Mouse (Mus musculus) 3T3-L1 (cell line): ENCODE results near the gene Tagln.

Source experiments
- DNase-seq: peaks from one replicate; pipeline ENCODE4 v3.0.0-alpha.2; 2015; ENCODE audit warnings: low read depth, low spot score

Gene Tagln

GRCm38 (mm10) chr9:45906355-45907077 lies 29.3 kb downstream of the Tagln start, which contains the start of the genes Pcsk7 and Rnf214:
Gene Pcsk7, plus strand, starts transcription at chr9:45906497.
Gene Rnf214, minus strand, starts transcription at chr9:45906911.
- peak; percentile 83 for DNase-seq

DNA sequence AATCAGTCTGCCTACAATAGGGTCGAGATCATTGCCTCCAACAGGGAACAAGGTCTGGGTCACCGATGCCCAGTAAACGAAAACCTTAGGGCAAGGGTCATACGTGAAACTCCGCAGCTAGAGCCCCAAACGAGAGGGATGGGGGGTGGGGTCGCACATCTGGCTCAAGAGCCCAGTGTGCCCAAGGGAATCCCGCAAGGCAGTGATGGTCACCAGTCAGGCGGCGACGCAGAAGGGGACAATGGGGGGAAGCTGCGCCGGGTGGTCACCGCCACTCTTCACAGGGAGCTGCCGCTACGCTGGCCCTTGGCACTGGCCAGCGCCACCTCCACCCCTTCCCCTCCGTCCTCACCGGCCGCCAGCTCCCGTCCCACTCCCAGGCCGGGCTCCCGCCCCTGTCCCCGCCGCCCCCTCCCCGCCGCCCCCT lies 30.0 kb downstream of the Tagln start:
- no peak for DNase-seq

DNA sequence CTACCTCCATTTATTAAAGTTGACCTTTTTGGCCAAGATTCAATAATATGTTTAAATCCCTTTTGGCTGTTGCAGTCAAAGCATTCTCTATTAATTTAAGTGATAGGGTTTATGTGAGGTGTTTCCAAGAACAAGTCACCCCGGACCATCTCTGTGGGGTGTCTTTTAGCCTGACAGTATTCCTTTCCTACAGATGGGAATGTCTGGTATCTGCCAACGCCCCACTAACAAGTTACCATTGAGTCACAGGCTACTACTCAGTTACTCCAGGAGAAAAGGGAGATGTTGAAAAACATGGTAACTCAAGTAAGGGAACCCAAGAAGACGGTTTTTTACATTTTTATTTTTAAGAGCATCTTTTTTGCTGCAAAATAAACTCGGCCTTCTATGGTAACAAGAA lies 30.7 kb downstream of the Tagln start:
- no peak for DNase-seq

GRCm38 (mm10) chr9:45893681-45894080 lies 42.2 kb downstream of the Tagln start:
- no peak for DNase-seq
